Mouse (Mus musculus): ENCODE results near the gene Txndc2. TPM values are rescaled to one million over a fixed set of nuclear protein-coding genes. Genes with fewer than 3 reads are reported as not detected.

The Txndc2 gene
- total and polyA plus RNA-seq, 2 experiments = not detected

DNA sequence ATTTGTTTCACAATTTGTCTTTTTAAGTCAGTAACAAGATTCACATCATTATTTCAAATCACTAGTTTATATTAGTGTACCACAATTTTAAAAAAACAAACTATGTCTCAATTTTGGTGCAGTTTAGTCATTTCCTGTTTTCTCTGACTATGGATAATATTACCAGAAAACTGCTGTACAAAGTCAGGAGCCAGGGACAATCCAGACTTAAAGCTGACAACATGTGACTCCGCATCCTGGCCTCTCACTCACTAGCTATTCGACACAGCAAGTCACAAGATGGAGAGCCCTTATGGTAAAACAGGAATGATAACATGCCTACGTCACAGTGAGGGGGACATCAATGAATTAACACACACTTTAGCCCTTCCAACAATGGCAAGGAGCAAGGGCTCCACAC lies 20.7 kb upstream of the Txndc2 start:
- no peak for DNase-seq (ENCODE audit: extremely low read depth, low read depth, low spot score)

GRCm38 (mm10) chr17:65658416-65658815 lies 16.4 kb upstream of the Txndc2 start:
- peaks cover 3% of the 10 kb centered on the region; the same call in 1 of the 2 replicates for H3K4me1 ChIP-seq (ENCODE audit: control insufficient read depth, insufficient read depth, low read length)
- H3K79me2 ChIP-seq (ENCODE audit: control insufficient read depth, insufficient read depth, low read length) = no peaks in the 10 kb centered on the region
- H3K27ac ChIP-seq (replicated peaks; ENCODE audit: insufficient read depth, low read depth, low read length) = no peak overlapping the region
- WGBS = 75% methylated on average over 2 of the region's 2 CpGs
- no peak for TF ChIP-seq POLR2A (IDR thresholded peaks at IDR 0.05; ENCODE audit: extremely low read depth, insufficient read depth, low read length)
- H3K36me3 ChIP-seq (ENCODE audit: control insufficient read depth, insufficient read depth, low read length) = no peaks in the 10 kb centered on the region
- no peak overlapping the region for H3K4me3 ChIP-seq (ENCODE audit: insufficient read depth, low read depth, low read length)
- H3K27me3 ChIP-seq (ENCODE audit: control insufficient read depth, insufficient read depth, low read length) = no peaks in the 10 kb centered on the region
- no peak overlapping the region for H3K9ac ChIP-seq (ENCODE audit: low read depth, low read length)
- DNase-seq (ENCODE audit: extremely low read depth, low read depth, low spot score) = no peak

More for the DNA sequence above, 20.7 kb upstream of the Txndc2 start:
- Histone ChIP-seq H3K4me1 (ENCODE audit: control insufficient read depth, insufficient read depth, low read length) (peaks cover 11% of the 10 kb centered on the region), H3K79me2 (ENCODE audit: control insufficient read depth, insufficient read depth, low read length) (no peaks in the 10 kb centered on the region), H3K4me3 (ENCODE audit: insufficient read depth, low read depth, low read length) (no peak overlapping the region), H3K27me3 (ENCODE audit: control insufficient read depth, insufficient read depth, low read length) (no peaks in the 10 kb centered on the region), H3K27ac (replicated peaks; ENCODE audit: insufficient read depth, low read depth, low read length) (no peak overlapping the region), H3K36me3 (ENCODE audit: control insufficient read depth, insufficient read depth, low read length) (no peaks in the 10 kb centered on the region), H3K9ac (ENCODE audit: low read depth, low read length) (no peak overlapping the region)
- no peak for TF ChIP-seq POLR2A (IDR thresholded peaks at IDR 0.05; ENCODE audit: extremely low read depth, insufficient read depth, low read length)
- no peak for TF ChIP-seq CTCF (IDR thresholded peaks at IDR 0.05; ENCODE audit: low read depth, low read length)
- 82% methylated on average over 3 of the region's 3 CpGs for WGBS

- no peak overlapping the region for H3K27ac ChIP-seq (replicated peaks; ENCODE audit: insufficient read depth, low read depth, low read length)
- H3K36me3 ChIP-seq (ENCODE audit: control insufficient read depth, insufficient read depth, low read length) = no peaks in the 10 kb centered on the region
- no peak overlapping the region for H3K4me3 ChIP-seq (ENCODE audit: insufficient read depth, low read depth, low read length)
- no peak overlapping the region for H3K9ac ChIP-seq (ENCODE audit: low read depth, low read length)
- peaks cover 3% of the 10 kb centered on the region; the same call in 1 of the 2 replicates for H3K4me1 ChIP-seq (ENCODE audit: control insufficient read depth, insufficient read depth, low read length)
- H3K27me3 ChIP-seq (ENCODE audit: control insufficient read depth, insufficient read depth, low read length) = no peaks in the 10 kb centered on the region
- WGBS = 84% methylated on average over 9 of the region's 9 CpGs
- no peaks in the 10 kb centered on the region for H3K79me2 ChIP-seq (ENCODE audit: control insufficient read depth, insufficient read depth, low read length)
- TF ChIP-seq CTCF (IDR thresholded peaks at IDR 0.05; ENCODE audit: low read depth, low read length) (no peak), POLR2A (IDR thresholded peaks at IDR 0.05; ENCODE audit: extremely low read depth, insufficient read depth, low read length) (no peak)
- no peak for DNase-seq (ENCODE audit: extremely low read depth, low read depth, low spot score)
These were observed 16.0 kb upstream of the Txndc2 start for GRCm38 (mm10) chr17:65657958-65658357.

DNA sequence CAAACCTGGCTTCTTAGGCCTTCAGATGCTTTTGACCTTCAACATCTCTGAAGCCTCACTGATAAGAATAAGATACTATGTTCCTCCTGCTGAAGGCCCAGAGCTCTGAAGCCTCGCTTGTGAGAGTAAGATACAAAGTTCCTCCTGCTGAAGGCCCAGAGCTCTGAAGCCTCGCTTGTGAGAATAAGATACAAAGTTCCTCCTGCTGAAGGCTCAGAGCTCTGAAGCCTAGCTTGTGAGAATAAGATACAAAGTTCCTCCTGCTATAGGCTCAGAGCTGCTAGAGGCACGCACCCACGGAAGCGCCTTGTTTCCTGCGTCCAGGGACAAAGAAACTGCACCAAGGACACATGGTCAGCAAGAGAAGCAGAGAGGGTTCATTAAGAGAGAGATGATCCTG lies 14.8 kb upstream of the Txndc2 start:
- WGBS = 79% methylated on average over 6 of the region's 6 CpGs
- TF ChIP-seq POLR2A (IDR thresholded peaks at IDR 0.05; ENCODE audit: extremely low read depth, insufficient read depth, low read length) (no peak), CTCF (IDR thresholded peaks at IDR 0.05; ENCODE audit: low read depth, low read length) (no peak)
- no peak overlapping the region for H3K27ac ChIP-seq (replicated peaks; ENCODE audit: insufficient read depth, low read depth, low read length)
- H3K9ac ChIP-seq (ENCODE audit: low read depth, low read length) = no peak overlapping the region
- no peaks in the 10 kb centered on the region for H3K27me3 ChIP-seq (ENCODE audit: control insufficient read depth, insufficient read depth, low read length)
- H3K4me1 ChIP-seq (ENCODE audit: control insufficient read depth, insufficient read depth, low read length) = no peaks in the 10 kb centered on the region
- no peak overlapping the region for H3K4me3 ChIP-seq (ENCODE audit: insufficient read depth, low read depth, low read length)
- H3K36me3 ChIP-seq (ENCODE audit: control insufficient read depth, insufficient read depth, low read length) = no peaks in the 10 kb centered on the region
- no peaks in the 10 kb centered on the region for H3K79me2 ChIP-seq (ENCODE audit: control insufficient read depth, insufficient read depth, low read length)
- DNase-seq (ENCODE audit: extremely low read depth, low read depth, low spot score) = no peak

GRCm38 (mm10) chr17:65656076-65656475 lies 14.1 kb upstream of the Txndc2 start:
- no peak overlapping the region for H3K4me3 ChIP-seq (ENCODE audit: insufficient read depth, low read depth, low read length)
- no peak for DNase-seq (ENCODE audit: extremely low read depth, low read depth, low spot score)
- no peak for TF ChIP-seq CTCF (IDR thresholded peaks at IDR 0.05; ENCODE audit: low read depth, low read length)
- no peak for TF ChIP-seq POLR2A (IDR thresholded peaks at IDR 0.05; ENCODE audit: extremely low read depth, insufficient read depth, low read length)
- H3K9ac ChIP-seq (ENCODE audit: low read depth, low read length) = no peak overlapping the region
- no peaks in the 10 kb centered on the region for H3K79me2 ChIP-seq (ENCODE audit: control insufficient read depth, insufficient read depth, low read length)
- no peak overlapping the region for H3K27ac ChIP-seq (replicated peaks; ENCODE audit: insufficient read depth, low read depth, low read length)
- no peaks in the 10 kb centered on the region for H3K36me3 ChIP-seq (ENCODE audit: control insufficient read depth, insufficient read depth, low read length)
- H3K27me3 ChIP-seq (ENCODE audit: control insufficient read depth, insufficient read depth, low read length) = no peaks in the 10 kb centered on the region
- 87% methylated on average over 8 of the region's 8 CpGs for WGBS
- H3K4me1 ChIP-seq (ENCODE audit: control insufficient read depth, insufficient read depth, low read length) = no peaks in the 10 kb centered on the region

DNA sequence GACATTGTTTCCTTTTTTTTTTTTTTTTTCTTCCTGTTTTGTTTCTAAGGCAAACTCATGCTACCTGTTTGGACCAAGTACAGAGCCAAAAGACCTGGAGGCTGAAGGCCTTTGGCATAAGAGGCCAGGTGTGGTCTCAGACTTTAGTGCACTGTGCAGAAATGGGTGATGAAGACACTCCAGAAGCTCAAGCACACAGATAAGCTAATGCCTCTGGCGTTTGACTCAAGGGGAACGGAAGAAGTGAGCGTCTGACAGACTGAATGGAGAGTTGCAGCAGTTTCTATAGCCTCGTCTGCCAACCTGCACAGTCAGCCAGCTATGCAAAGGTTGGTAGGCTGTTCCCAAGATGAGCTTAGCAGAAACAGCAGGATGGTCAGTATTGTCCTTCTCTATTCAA lies 13.6 kb upstream of the Txndc2 start:
- no peak for DNase-seq (ENCODE audit: extremely low read depth, low read depth, low spot score)
- H3K79me2 ChIP-seq (ENCODE audit: control insufficient read depth, insufficient read depth, low read length) = no peaks in the 10 kb centered on the region
- no peak overlapping the region for H3K4me3 ChIP-seq (ENCODE audit: insufficient read depth, low read depth, low read length)
- no peaks in the 10 kb centered on the region for H3K27me3 ChIP-seq (ENCODE audit: control insufficient read depth, insufficient read depth, low read length)
- H3K4me1 ChIP-seq (ENCODE audit: control insufficient read depth, insufficient read depth, low read length) = no peaks in the 10 kb centered on the region
- TF ChIP-seq POLR2A (IDR thresholded peaks at IDR 0.05; ENCODE audit: extremely low read depth, insufficient read depth, low read length) (no peak), CTCF (IDR thresholded peaks at IDR 0.05; ENCODE audit: low read depth, low read length) (no peak)
- H3K9ac ChIP-seq (ENCODE audit: low read depth, low read length) = no peak overlapping the region
- no peak overlapping the region for H3K27ac ChIP-seq (replicated peaks; ENCODE audit: insufficient read depth, low read depth, low read length)
- WGBS = 87% methylated on average over 4 of the region's 4 CpGs
- no peaks in the 10 kb centered on the region for H3K36me3 ChIP-seq (ENCODE audit: control insufficient read depth, insufficient read depth, low read length)
